Mouse (Mus musculus): ENCODE data around the gene Agxt2. TPM values are rescaled to one million over a fixed set of nuclear protein-coding genes. Genes with fewer than 3 reads are reported as not detected.

Agxt2 gene
- polyA plus RNA-seq, 1 experiment from 2014 or later: not detected

DNA sequence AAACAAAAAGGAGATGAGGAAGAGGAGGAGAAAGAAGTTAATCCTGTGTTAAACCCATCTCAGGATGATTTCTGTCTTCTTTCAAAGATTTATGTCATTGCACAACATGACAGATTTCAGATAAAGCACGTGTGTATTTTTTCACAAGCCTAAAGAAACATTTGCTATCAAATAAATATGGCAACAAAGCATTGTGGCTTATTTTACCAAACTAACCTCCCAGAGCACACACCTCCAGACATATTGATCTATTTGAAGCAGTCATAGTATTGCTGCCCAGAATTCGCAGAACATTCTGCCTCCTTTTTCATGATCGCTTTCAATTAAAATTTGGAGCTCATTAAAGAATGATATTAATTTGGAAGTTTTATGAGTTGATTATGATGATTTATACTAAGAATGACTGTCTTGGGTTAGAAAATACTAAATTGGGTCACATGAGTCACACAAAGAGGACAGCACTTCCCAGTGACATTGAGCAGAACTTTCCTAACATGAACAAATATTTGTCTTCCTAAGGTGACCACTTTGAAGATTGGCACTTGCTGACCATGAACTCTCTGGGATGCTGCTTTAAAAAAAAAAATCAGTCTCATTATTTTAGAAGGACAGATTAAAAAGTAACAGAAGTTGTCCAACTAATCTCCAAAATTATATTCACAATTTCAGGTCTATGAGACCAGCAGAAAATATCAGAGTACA is 21.6 kb downstream of the Agxt2 start:
- 96% methylated on average over 3 of the region's 3 CpGs for WGBS
- no peak for ATAC-seq (ENCODE audit: low FRiP score, low read depth)

DNA sequence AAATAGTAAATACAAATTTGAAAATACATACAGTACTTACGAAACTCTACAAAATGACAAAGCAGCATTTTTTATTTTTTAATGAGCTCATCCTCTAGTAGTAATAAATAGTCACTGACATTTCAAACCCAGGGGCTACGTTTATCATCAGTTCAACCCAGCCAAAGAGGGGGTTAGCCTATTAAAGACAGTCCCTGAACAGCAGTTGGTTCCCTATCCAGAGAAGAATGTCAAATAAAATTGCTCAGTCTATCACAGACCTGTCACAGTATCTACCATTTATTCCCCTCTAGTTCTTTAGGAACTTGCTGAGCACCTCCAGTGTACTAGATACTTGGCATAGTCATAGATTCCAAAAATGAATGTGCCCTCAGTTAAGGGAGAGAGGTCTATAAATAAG is 28.9 kb downstream of the Agxt2 start:
- 68% methylated on average over 2 of the region's 2 CpGs for WGBS
- Histone ChIP-seq H3K4me3 (no peak overlapping the region), H3K9me3 (no peaks in the 10 kb centered on the region), H3K36me3 (no peaks in the 10 kb centered on the region), H3K27me3 (replicated peaks) (no peaks in the 10 kb centered on the region), H3K9ac (no peak overlapping the region), H3K4me1 (no peaks in the 10 kb centered on the region), H3K4me2 (replicated peaks) (no peak overlapping the region), H3K27ac (no peak overlapping the region)
- ATAC-seq (ENCODE audit: low FRiP score, low read depth): no peak

More for the DNA sequence above, 21.6 kb downstream of the Agxt2 start:
- Histone ChIP-seq H3K4me1 (no peaks in the 10 kb centered on the region), H3K27ac (no peak overlapping the region), H3K9ac (no peak overlapping the region), H3K4me3 (no peak overlapping the region), H3K9me3 (no peaks in the 10 kb centered on the region), H3K4me2 (replicated peaks) (no peak overlapping the region), H3K27me3 (replicated peaks) (no peaks in the 10 kb centered on the region), H3K36me3 (no peaks in the 10 kb centered on the region)

DNA sequence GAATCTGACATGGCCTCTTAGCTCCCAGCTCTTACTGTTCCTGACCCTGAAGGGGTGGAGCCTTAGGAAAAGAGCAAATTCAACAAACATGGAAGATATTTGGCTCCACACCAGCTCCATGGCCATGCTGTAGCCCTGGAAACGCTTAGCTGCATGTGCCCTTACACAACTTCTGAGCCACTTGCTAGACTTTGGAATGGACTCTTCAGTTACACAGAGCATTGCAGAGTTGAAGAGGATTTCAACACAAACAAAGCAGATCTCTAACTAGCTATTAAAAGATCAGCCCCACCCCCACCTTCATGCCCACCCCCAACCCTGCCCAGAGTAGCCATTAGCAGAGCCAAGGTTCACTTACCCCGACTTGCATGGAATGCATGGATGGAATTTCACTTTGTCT is 41.5 kb downstream of the Agxt2 start:
- no peak overlapping the region for H3K4me2 ChIP-seq (replicated peaks)
- H3K27ac ChIP-seq: no peak overlapping the region
- no peaks in the 10 kb centered on the region for H3K27me3 ChIP-seq (replicated peaks)
- no peaks in the 10 kb centered on the region for H3K4me1 ChIP-seq
- 85% methylated on average over 2 of the region's 2 CpGs for WGBS
- no peaks in the 10 kb centered on the region for H3K36me3 ChIP-seq
- no peak overlapping the region for H3K4me3 ChIP-seq
- H3K9me3 ChIP-seq: no peaks in the 10 kb centered on the region
- no peak overlapping the region for H3K9ac ChIP-seq
- no peak for ATAC-seq (ENCODE audit: low FRiP score, low read depth)

DNA sequence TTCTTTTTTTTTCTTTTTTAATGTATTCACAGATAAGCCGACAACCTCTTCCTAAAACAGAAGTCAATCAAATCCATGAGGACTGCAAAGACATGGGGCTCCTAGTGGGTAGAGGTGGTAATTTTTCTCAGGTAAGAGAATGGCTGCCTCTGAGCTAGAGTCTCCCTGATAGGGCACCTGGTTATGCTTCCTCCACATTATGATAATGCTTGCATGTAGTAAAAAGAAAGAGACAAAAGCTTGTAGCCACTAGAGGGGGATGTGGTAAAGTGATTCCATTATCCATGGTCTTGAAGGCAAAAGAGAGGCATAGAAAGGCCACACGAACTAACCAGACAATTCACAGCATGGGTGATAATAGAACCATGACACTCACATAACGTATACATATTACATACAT is 42.1 kb downstream of the Agxt2 start:
- ATAC-seq (ENCODE audit: low FRiP score, low read depth): no peak
- Histone ChIP-seq H3K27me3 (replicated peaks) (no peaks in the 10 kb centered on the region), H3K27ac (no peak overlapping the region)

DNA sequence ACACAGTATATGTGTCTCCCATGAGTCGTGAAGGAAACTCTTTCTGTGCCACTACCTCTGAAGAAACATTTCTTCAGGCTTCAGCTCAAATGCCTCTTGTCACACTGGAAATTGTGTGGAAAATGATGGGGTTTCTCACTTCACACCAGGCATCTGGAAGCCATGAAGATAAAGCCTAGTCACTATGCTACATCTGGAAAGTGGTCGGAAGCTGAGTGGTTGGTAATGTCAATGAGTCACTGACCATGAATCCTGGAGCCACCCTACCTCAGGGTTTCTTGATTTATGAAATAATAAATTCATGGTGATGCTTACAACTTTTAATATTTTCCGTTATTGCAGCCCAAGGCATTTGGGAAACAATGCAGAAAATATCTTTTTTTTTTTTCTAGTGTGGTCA is 51.5 kb downstream of the Agxt2 start:
- Histone ChIP-seq H3K4me3 (no peak overlapping the region), H3K9me3 (no peaks in the 10 kb centered on the region), H3K9ac (no peak overlapping the region), H3K4me1 (no peaks in the 10 kb centered on the region), H3K36me3 (no peaks in the 10 kb centered on the region), H3K27me3 (replicated peaks) (no peaks in the 10 kb centered on the region), H3K4me2 (replicated peaks) (no peak overlapping the region), H3K27ac (no peak overlapping the region)
- 86% methylated on average over 3 of the region's 3 CpGs for WGBS
- ATAC-seq (ENCODE audit: low FRiP score, low read depth): no peak

More for the DNA sequence above, 42.1 kb downstream of the Agxt2 start:
- H3K36me3 ChIP-seq: no peaks in the 10 kb centered on the region
- no peak overlapping the region for H3K4me3 ChIP-seq
- no peak overlapping the region for H3K9ac ChIP-seq
- no peak overlapping the region for H3K4me2 ChIP-seq (replicated peaks)
- H3K4me1 ChIP-seq: no peaks in the 10 kb centered on the region
- no peaks in the 10 kb centered on the region for H3K9me3 ChIP-seq
- 56% methylated on average over 3 of the region's 3 CpGs for WGBS

DNA sequence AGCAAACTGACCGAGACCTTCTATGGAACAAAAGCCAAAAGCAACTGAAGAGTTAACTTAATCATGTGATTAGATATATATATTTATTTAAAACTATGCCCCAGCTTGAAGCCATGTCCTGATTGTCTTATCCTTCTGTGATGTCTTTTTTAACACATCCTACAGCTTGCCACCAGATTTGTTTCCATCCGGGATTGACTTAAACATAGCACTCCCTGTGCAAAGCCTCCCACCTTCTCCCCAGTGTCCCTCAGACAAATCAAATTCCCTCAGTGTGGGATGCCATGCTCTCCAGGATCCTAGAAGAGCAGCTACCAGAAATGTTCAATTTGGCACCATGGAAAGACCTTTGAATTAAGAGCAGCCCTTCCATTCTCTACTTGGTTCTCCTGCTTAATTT is 52.5 kb downstream of the Agxt2 start:
- no peak overlapping the region for H3K9ac ChIP-seq
- H3K36me3 ChIP-seq: no peaks in the 10 kb centered on the region
- no peak overlapping the region for H3K4me3 ChIP-seq
- H3K4me1 ChIP-seq: no peaks in the 10 kb centered on the region
- WGBS: 88% methylated on average over 2 of the region's 2 CpGs
- no peak overlapping the region for H3K27ac ChIP-seq
- no peaks in the 10 kb centered on the region for H3K9me3 ChIP-seq
- H3K27me3 ChIP-seq (replicated peaks): no peaks in the 10 kb centered on the region
- no peak overlapping the region for H3K4me2 ChIP-seq (replicated peaks)
- no peak for ATAC-seq (ENCODE audit: low FRiP score, low read depth)

DNA sequence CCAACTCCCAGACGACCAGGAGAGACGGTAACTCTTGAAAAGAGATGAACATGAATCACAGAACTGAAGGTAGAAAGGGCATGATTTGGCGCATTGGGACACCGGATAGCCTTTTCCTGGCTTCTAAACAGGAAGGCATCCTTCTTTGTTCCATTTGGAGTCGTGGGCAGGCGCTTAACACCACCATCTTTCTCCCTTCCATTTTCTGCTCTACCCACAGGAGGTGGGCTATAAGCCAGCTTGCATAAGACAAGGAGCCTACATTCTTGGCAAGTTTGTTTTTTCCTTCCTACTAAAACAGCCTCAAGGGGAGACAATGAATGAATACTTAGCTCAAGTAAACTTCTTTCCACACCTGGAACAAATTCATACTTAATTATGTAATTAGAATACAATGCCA is 55.3 kb downstream of the Agxt2 start:
- no peaks in the 10 kb centered on the region for H3K9me3 ChIP-seq
- H3K27me3 ChIP-seq (replicated peaks): no peaks in the 10 kb centered on the region
- ATAC-seq (ENCODE audit: low FRiP score, low read depth): no peak
- 91% methylated on average over 6 of the region's 6 CpGs for WGBS
- no peak overlapping the region for H3K4me2 ChIP-seq (replicated peaks)
- H3K9ac ChIP-seq: no peak overlapping the region
- no peaks in the 10 kb centered on the region for H3K4me1 ChIP-seq
- H3K36me3 ChIP-seq: no peaks in the 10 kb centered on the region
- H3K4me3 ChIP-seq: no peak overlapping the region
- no peak overlapping the region for H3K27ac ChIP-seq

DNA sequence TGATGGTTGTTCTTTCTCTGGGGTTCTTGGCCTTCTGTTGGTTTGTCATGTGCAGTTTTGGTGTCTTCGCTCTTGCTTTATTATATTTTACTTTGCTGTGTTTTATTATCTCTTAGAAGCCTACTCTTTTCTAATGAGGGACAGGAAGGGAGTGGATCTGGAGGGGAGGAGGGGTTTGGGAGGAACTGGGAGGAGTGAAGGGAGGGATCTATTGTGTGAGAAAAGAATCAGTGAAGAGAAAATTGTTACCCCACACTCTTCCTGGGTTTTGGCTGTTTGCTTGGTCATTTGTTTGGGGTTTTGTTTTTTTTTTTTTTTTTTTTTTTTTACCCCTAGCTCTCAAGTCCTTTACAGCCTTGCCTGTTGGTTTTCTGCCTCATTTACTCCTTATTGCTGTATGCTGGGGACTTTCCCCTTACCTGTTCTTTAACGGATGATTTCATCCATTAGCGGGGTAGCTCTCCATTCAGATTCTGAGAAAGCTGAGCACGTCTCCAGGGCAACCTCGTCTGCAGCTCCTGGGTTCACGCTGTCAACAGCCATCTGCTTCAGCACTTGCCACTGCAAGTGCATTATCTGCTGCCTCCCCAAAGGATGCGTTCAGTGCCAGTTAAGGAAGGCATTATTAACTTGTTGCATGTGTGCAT is 62.9 kb downstream of the Agxt2 start:
- Histone ChIP-seq H3K4me1 (peaks cover 15% of the 10 kb centered on the region), H3K27ac (no peak overlapping the region), H3K9ac (no peak overlapping the region), H3K4me3 (no peak overlapping the region), H3K36me3 (no peaks in the 10 kb centered on the region), H3K27me3 (replicated peaks) (no peaks in the 10 kb centered on the region), H3K4me2 (replicated peaks) (no peak overlapping the region), H3K9me3 (no peaks in the 10 kb centered on the region)
- WGBS: 11% methylated on average over 7 of the region's 7 CpGs
- peak; percentile 79 for ATAC-seq (ENCODE audit: low FRiP score, low read depth)

DNA sequence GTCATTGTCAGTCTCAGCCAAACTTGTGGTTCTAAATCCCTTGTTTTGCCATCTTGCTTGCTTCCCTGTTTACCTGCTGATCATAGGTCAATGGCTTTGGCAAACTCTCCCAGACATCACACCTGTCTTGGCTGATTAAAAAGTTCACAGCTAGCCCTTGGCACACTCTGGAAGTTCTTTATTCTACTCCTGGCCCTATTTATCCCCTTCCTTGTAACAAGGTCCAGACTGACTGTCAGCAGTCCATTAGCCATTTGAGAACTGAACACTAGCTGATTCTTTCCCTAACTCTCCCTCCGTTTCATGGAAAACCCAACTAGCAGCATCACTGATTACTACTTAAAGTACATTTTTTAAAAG is 63.4 kb downstream of the Agxt2 start:
- no peak overlapping the region for H3K27ac ChIP-seq
- no peaks in the 10 kb centered on the region for H3K27me3 ChIP-seq (replicated peaks)
- 46% methylated on average over 1 of the region's 1 CpGs for WGBS
- peaks cover 15% of the 10 kb centered on the region for H3K4me1 ChIP-seq
- H3K9ac ChIP-seq: no peak overlapping the region
- H3K4me2 ChIP-seq (replicated peaks): no peak overlapping the region
- H3K4me3 ChIP-seq: no peak overlapping the region
- H3K36me3 ChIP-seq: no peaks in the 10 kb centered on the region
- ATAC-seq (ENCODE audit: low FRiP score, low read depth): peak; percentile 40; the same call in 1 of the 2 replicates
- H3K9me3 ChIP-seq: no peaks in the 10 kb centered on the region

DNA sequence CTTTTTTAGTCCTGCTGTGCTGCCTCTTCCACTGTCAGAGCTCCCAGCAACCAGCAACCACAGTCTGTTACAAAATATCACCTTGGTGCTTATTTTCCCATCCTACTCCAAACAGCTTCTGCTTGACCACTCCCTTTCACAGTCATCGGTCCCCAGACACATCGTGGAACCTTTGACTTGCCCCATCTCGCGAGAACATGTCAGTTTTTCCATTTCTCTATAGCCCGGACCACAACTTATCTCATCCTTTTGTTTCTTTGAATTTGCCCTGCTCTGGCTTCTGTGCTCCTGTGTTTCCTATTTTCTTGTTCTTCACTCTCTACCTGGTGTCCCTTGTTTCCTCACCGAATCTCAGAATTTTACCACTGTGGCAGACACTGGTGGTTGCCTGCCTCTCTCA is 67.8 kb downstream of the Agxt2 start:
- Histone ChIP-seq H3K36me3 (no peaks in the 10 kb centered on the region), H3K4me1 (peaks cover 10% of the 10 kb centered on the region), H3K27me3 (replicated peaks) (no peaks in the 10 kb centered on the region), H3K27ac (no peak overlapping the region), H3K4me2 (replicated peaks) (no peak overlapping the region), H3K9ac (no peak overlapping the region), H3K9me3 (no peaks in the 10 kb centered on the region), H3K4me3 (no peak overlapping the region)
- 92% methylated on average over 6 of the region's 6 CpGs for WGBS
- ATAC-seq (ENCODE audit: low FRiP score, low read depth): no peak

DNA sequence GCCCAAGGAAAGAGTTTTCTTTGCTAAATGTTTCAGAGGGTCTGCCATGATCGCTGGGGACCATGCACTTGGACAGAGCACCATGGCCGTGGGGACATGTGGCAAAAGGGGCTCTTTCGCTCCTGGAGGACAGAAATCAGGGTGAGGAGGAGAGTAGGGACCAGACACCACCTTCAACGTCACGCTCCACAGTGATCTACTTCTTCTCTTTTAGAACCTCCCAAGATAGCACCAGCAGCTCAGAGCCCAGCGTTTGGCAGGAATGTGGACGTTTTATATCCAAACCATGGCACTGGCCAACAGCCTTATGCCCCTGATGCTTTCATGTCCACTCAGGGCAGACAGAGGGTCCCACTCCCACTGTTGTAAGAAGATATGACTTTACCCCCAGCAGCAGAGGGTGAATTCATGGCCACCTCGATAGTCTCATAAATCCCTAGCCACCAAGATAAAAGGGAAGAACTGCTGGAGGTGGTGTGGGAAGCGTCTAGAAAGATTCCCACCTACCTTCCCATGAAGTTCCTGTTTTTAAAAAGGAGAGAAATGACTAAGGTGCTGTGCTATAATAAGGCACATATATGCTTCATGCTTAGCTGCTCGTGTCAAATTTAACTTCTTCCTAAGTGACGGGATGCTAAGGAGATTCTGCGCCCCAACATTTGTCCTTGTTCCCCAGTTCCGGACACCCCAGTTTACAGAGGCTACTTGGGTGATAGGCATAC is 68.4 kb downstream of the Agxt2 start:
- H3K27ac ChIP-seq: no peak overlapping the region
- H3K27me3 ChIP-seq (replicated peaks): no peaks in the 10 kb centered on the region
- H3K9me3 ChIP-seq: no peaks in the 10 kb centered on the region
- H3K36me3 ChIP-seq: no peaks in the 10 kb centered on the region
- peaks cover 5% of the 10 kb centered on the region for H3K4me1 ChIP-seq
- no peak overlapping the region for H3K9ac ChIP-seq
- no peak for ATAC-seq (ENCODE audit: low FRiP score, low read depth)
- H3K4me3 ChIP-seq: no peak overlapping the region
- H3K4me2 ChIP-seq (replicated peaks): no peak overlapping the region
- 89% methylated on average over 13 of the region's 13 CpGs for WGBS

DNA sequence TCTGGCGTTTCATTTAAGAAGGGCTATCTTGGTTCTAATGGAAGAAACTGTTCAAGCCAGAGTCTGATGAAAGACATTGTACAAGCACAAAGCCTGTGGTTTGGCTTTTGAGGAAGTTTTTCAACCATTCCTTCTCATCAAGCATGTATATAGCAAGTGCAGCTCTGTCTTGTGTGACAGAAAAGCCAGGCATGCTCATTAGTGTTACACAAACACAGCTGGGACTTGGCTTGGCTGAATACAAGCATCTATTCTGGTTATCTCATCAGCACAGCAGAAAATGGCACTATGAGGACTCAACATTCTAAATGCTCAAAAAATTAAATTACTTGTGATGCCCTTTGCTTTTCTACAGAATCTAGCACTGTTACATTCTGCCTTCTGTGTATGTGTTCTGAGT is 78.6 kb downstream of the Agxt2 start:
- ATAC-seq (ENCODE audit: low FRiP score, low read depth): no peak
- no peak overlapping the region for H3K27ac ChIP-seq
- peaks cover 8% of the 10 kb centered on the region for H3K36me3 ChIP-seq
- no peaks in the 10 kb centered on the region for H3K4me1 ChIP-seq
- H3K9me3 ChIP-seq: no peaks in the 10 kb centered on the region
- H3K4me3 ChIP-seq: no peak overlapping the region
- 80% methylated on average over 1 of the region's 1 CpGs for WGBS
- no peak overlapping the region for H3K4me2 ChIP-seq (replicated peaks)
- H3K27me3 ChIP-seq (replicated peaks): no peaks in the 10 kb centered on the region
- no peak overlapping the region for H3K9ac ChIP-seq
